Mouse (Mus musculus): Measurements from ENCODE around the gene Ylpm1.

- no peak for TF ChIP-seq CTCF (IDR thresholded peaks at IDR 0.05)
- TF ChIP-seq EP300 (IDR thresholded peaks at IDR 0.05), result no peak
Observed at GRCm38 (mm10) chr12:84952351-84952750, 43.8 kb upstream of the Ylpm1 start.
